Mouse (Mus musculus) c-Kit-positive CD71-positive TER-119-negative erythroid progenitor cells, embryonic 14.5 days (primary cell): Measurements from ENCODE around the gene Crlf1.

Experiments used
- DNase-seq: peaks from one replicate; pipeline ENCODE4 v3.0.0-alpha.2; 2013; ENCODE audit warnings: low read depth

Crlf1 gene

DNA sequence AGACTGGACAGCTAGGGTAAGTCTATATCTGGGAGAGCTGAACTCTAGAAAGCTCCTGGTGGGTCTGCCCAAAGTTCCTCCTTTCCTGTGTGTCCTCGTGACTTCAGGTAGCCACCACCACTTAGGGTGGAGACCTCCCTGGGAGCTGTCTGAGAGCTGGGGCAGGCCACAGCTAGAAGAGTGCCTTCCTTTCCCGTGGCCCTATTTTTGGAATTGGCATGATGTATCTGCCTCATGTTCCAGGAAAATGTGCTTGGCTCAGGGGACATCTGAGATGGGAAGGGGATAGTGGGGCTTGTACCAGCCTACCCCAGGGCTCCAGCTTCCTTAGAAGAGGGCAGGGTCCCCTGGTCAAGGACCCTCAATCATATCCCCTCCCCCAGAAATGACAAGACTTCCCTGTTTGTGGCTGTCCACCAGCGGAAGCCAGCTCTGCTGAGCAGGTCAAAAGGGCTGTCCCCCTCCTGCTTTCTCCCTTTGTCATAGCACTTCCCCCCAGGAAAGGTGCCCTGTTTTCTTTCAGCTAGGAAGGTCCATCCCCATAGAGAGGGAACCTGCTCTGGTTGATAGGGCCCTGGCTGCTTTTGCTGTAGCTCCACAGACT is 58.7 kb downstream of the Crlf1 start:
- DNase-seq, result no peak

DNA sequence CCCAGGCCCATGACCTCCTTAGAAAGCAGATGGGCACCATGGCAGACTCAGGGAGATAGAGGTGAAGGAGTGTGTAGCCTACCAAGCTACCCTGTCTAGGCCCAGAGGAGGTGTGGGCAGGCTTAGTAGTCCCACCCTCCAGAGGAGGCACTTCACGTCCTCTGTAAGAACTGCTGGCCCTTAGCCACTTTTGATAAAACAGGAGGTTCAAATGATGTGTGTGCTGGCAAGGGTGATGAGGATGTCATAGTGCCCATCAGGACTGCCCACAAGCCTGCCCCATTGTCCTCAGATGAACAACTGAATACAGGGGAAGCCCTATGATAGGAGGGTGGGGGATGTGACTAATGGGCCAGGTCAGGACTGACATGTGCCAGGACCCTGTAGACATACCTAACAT is 59.9 kb downstream of the Crlf1 start:
- DNase-seq, result no peak
